Mouse (Mus musculus) skeletal muscle tissue, postnatal 0 days (tissue): ENCODE results near the gene Pfkm. TPM values are rescaled to one million over a fixed set of nuclear protein-coding genes. Genes with fewer than 3 reads are reported as not detected.

Experiments
- polyA plus RNA-seq: library from polyadenylated mRNA; unstranded; fragments of >200 nt; fragmentation: Nextera tagmentation; extraction: Ambion mirVana; gene quantifications from 2 replicates; pipeline ENCODE4 v1.2.1, GENCODE M21; 2015

The Pfkm gene
- 396 and 442 TPM in 2 replicates for polyA plus RNA-seq

DNA sequence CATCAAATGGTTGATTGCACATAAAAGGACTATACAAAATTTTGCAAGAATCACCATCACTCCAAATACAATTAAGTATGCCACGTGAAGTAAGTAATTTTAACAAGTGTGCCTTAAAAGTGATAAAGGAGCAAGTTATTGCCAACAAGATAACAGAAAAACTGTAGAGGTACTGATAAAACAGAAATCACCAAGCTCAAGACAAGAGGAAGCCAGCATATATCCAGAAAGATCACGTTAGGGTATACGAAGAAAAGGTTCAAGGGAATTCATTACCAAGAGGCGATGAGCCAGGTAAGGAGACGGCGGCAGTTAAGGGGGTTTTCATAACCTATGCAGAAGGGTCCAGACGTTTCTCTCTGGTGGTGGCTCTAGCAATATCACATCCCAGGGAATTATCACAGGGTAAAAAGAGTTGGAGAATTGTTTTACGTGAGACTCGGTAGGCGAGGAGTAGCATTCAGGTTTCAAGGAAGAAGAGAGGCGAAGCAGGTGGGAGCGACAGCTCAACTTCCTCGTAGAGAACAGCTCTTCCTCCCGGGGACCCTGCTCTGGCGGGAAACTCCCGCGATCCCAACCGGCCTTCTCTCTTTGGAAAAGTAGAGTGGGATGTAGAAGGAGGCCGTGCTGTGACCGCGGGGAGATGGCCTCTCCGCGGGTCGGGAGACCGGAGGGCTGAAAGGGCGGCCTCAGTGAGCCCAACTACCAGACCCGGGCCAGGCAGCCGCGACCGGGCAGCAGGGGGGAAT is at the start of gene Pfkm:
TSS of gene Pfkm (plus strand) at position 218 of the 749 bp plus-strand sequence.

DNA sequence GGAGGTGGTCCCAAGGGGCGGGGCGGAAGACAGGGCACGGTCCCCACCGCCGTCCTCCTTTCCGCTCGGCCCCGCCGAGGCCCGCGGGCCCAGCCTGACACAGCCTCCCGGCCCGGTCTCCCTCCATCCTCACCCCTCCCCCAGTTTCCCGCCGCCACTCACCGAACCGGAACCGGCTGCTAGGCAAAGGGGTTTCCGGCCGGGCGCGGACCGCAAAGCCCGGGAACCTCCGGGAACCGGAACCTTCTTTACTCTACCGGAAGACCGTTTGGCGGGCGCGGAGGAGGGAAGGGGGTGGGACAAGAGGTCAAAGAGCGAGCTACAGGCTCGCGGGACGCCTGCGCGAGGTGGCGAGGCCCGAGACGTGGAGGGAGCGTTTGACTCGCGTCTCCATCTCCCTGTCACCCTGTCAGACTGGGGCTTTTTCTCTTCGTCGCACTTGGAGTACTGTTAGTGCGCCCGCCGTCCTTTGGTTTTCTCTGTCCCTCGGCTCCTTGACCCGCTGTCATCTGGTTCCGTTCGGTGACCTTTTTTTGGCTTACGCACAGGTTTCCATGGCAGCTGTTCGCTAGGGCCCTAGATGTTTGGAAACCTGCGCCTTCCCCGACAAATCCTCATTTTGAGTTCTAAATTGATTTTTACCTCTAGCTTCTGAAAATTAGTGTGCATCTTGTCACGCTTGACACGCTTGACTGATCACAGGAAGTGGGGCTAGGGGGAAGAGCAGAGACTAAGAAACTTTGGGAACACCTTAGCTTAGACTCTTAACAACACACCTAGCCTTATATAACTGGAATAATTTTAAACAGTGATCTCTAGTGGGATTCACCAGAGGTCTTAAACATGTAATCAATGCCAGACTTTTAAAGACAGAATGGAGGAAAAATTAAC is 977 bp downstream of the Pfkm start, which contains the start of gene Senp1:
TSS of gene Senp1 (minus strand) at position 624 of the 891 bp plus-strand sequence.

DNA sequence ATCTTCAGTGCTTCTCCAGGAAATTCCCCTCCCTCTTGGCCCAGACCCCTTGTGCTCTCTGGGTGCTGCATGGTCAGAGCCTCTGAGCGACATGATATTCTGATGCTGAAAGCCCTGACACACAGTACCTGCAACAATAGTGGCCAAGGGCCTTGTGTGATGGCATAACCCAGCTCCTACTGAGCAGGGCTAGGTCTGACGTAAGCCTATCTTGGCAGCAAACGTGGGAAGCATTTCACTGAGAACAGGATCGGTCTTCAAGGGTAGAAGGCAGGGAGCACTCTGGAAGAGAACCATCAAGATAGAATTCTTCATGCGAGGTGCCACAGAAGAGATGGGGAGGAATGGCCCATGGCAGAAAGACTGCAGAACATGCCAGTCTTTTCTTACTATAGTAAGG is 73.1 kb downstream of the Pfkm start, which contains the start of gene Asb8:
TSS of gene Asb8 (minus strand) at position 101 of the 400 bp plus-strand sequence.

DNA sequence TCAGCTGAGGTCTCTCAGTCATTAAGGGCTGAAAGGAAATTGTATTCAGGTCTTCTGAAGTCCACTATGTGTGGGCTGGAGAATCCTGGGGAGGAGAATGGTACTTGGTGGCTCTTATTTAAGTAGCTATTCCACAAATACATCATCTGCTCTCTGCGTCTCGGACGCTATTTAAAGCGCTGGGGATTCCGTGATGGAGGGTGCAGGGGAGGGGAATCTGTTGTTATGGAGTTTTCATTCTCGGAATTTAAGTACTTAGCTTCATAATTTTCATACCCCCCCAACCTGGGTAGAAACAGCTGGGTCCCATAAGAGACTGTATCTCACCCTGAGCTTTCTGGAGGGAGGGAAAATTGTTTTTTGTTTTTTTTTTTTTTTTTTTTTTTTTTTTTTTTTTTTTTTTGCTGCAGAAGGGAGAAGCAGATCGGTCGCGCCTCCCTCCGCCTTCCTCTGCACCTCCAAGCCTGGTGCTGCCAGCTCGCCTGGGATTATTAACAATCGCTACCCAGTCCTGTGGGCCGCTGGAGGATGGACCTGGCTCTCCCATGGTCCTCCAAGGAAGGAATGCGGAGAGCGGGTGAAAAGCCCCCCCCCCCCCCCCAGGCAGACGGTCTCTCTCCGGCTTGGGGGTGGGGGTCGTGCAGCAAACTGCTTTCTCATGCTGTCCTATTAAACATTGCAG is 74.7 kb downstream of the Pfkm start, which contains the start of gene Ccdc184:
TSS of gene Ccdc184 (plus strand) at position 196 of the 682 bp plus-strand sequence.

Other genes with a start within 250 kb of the Pfkm start
- gene Hdac7, start 248.1 kb upstream of the Pfkm start, polyA plus RNA-seq: 14.8 and 16.8 TPM in 2 replicates
- 0.21 and 0.31 TPM in 2 replicates for gene Vdr, start 182.0 kb upstream of the Pfkm start, polyA plus RNA-seq
- 23.0 and 30.3 TPM in 2 replicates for gene Tmem106c, start 128.4 kb upstream of the Pfkm start, polyA plus RNA-seq
- gene Col2a1, start 87.9 kb upstream of the Pfkm start, polyA plus RNA-seq: 0.33 and 28.3 TPM in 2 replicates
- 8.0 and 9.2 TPM in 2 replicates for gene Senp1, start 1.2 kb downstream of the Pfkm start, polyA plus RNA-seq
- gene Asb8, start 73.0 kb downstream of the Pfkm start, polyA plus RNA-seq: 189 and 195 TPM in 2 replicates
- 0.09 and 0.19 TPM in 2 replicates for gene Ccdc184, start 74.6 kb downstream of the Pfkm start, polyA plus RNA-seq
- not detected in 2 replicates for gene Olfr288, start 103.0 kb downstream of the Pfkm start, polyA plus RNA-seq
- not detected in 2 replicates for gene Gm44579, start 128.4 kb downstream of the Pfkm start, polyA plus RNA-seq
- not detected in 2 replicates for gene Olfr287, start 128.5 kb downstream of the Pfkm start, polyA plus RNA-seq
- not detected in 2 replicates for gene Olfr286, start 141.9 kb downstream of the Pfkm start, polyA plus RNA-seq
- not detected in 2 replicates for gene H1fnt, start 164.7 kb downstream of the Pfkm start, polyA plus RNA-seq
- gene Zfp641, start 203.6 kb downstream of the Pfkm start, polyA plus RNA-seq: 2.9 and 3.2 TPM in 2 replicates
- gene Olfr285, start 224.8 kb downstream of the Pfkm start, polyA plus RNA-seq: not detected in 2 replicates
- not detected in 2 replicates for gene Olfr284, start 248.4 kb downstream of the Pfkm start, polyA plus RNA-seq